Mouse (Mus musculus) liver, adult (tissue): ENCODE data around the gene Fam102a.
A peak's percentile ranks its signal among the peaks of the same experiment; 100 is the strongest.

Experiments used
- GATA4 ChIP-seq: IDR thresholded peaks from 2 replicates; pipeline ENCODE4 v1.6.1; 2014; ENCODE audit warnings: mild to moderate bottlenecking, low read length; ENCODE audit not compliant: insufficient replicate concordance

Gene Fam102a

GRCm38 (mm10) chr2:32534733-32535471, at the start of gene Fam102a:
TSS of gene Fam102a (plus strand) at chr2:32535332.
- TF ChIP-seq GATA4 = no peak

DNA sequence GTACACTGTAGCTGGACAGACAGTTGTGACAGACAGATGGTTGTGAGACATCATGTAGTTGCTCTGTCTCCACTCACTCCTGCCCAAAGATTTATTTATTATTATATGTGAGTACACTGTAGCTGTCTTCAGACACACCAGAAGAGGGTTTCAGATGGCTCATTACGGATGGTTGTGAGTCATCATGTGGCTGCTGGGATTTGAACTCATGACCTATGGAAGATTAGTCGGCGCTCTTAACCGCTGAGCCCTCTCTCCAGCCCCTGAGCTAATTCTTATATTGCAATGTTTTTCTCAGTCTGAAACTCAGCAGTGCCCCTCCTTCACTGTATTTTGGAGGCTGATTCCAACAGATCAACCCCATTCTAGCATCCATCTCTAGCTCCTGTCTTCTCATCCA, 49.4 kb upstream of the Fam102a start:
- TF ChIP-seq GATA4 = no peak

DNA sequence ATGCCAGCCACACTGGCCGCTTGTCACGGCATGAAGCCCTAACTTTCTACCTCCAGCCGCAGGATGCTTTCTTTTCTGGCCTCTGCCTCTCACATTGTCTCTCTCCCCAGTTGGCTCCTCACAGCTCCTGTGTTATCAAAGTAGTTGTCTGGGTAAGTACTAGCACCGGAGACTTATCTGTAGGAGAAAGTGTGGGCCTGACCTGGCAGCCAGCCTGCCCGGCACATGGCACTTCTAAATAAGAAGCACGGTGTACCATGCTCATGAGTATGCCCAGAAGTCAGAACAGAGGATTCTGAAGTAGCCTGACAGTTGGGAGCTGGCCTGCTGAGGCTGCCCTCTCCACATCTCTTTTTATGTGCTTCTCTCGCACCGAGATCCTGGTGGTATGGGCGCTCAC, 49.0 kb upstream of the Fam102a start:
- TF ChIP-seq GATA4 = no peak

DNA sequence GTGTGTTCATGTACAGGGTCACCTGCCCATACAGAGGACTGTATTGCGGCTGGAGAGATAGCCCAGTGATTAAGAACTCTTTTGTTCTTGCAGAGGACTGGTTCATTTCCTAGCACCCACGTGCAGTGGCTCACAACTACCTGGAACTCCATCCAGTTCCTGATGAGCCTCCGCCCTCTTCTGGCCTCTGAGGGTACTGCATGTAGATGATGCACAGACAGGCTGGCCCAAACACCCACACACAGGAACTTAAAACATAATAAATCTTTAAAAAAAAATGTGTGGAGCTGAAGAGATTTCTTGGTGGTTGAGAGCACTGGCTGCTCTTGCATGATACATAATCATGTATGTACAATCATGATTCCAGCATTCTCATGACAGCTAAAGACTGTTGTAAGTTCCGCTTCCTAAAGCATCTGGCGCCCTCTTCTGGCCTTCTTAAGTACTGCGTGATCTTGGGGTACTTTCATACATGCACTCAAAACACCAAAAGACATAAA, 48.0 kb upstream of the Fam102a start:
- no peak for TF ChIP-seq GATA4

- TF ChIP-seq GATA4 = no peak
Measured at GRCm38 (mm10) chr2:32488679-32489078, 46.5 kb upstream of the Fam102a start.

- TF ChIP-seq GATA4 = no peak
Measured at GRCm38 (mm10) chr2:32492661-32493060, 42.5 kb upstream of the Fam102a start.

GRCm38 (mm10) chr2:32493301-32493701, 41.8 kb upstream of the Fam102a start:
- TF ChIP-seq GATA4 = no peak

DNA sequence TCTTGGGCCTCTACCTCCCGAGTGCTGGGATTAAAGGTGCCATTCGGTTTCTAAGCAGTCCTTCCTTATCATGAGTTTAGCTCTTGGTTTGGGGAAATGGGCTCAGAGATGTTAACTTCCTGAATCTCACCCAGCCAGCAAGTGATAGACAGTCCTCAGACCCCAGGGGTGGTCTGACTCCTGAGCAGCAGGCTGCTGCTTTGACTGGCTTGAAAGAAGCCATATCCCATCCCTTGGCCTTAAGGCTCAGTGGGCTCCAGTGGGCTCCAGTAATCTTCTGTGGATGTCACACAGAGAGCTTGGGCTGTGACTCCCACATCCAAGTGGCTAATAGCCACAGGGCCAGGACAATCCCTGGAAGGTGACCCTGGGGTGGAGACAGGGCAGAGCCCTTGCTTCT, 40.6 kb upstream of the Fam102a start:
- TF ChIP-seq GATA4 = no peak

- peak; percentile 37; the same call in 1 of the 2 replicates for TF ChIP-seq GATA4
Measured at GRCm38 (mm10) chr2:32495185-32495726, 39.9 kb upstream of the Fam102a start.

- no peak for TF ChIP-seq GATA4
Measured at GRCm38 (mm10) chr2:32496190-32496589, 38.9 kb upstream of the Fam102a start.

GRCm38 (mm10) chr2:32499365-32499764, 35.8 kb upstream of the Fam102a start:
- TF ChIP-seq GATA4 = peak; percentile 73

GRCm38 (mm10) chr2:32500461-32500860, 34.7 kb upstream of the Fam102a start:
- TF ChIP-seq GATA4 = no peak

GRCm38 (mm10) chr2:32501754-32502324, 33.3 kb upstream of the Fam102a start:
- no peak for TF ChIP-seq GATA4

GRCm38 (mm10) chr2:32502843-32503242, 32.3 kb upstream of the Fam102a start:
- TF ChIP-seq GATA4 = no peak

DNA sequence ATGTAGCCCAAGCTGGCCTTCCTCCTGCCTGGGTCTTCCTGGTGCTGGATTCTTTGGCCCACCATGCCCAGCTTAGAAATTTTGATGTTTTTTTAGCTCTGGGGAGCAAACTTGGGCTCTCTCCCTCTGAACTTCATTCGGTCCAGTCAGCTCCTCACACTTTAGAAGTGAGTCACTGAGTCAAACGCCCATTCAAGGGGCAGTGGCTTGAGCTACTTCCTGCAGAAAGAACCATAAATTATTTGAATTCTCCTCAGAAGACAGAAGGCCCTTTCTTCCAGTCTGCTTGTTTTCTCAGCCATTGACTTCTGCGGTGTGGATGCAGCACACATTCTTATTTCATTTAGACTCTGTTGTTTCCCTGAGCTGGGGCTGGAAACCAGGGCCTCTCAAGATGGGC, 31.5 kb upstream of the Fam102a start:
- no peak for TF ChIP-seq GATA4

DNA sequence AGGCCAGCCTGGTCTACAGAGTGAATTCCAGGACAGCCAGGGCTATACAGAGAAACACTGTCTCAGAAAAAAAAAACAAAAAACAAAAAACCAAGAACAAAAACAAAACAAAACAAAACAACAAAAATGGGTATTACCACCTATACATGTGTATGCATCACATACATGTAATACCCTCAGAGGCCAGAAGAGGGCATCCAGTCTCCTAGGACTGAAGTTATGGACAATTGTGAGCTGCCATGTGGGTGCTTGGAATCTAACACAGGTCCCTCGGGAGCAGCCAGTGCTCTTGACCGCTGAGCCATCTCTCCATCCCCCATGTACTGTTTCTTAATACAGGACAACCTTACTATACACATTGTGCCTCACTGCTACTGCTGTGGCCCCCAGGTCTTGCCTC, 29.6 kb upstream of the Fam102a start:
- no peak for TF ChIP-seq GATA4
